Mouse (Mus musculus) midbrain, embryonic 12.5 days (tissue): ENCODE data around the gene Lrrc1. TPM values are rescaled to one million over a fixed set of nuclear protein-coding genes. Genes with fewer than 3 reads are reported as not detected.
A peak's percentile ranks its signal among the peaks of the same experiment; 100 is the strongest.

Experiments used
- ATAC-seq: fragments of 200-750 bp; cut with Nextera tagmentation; 2 replicates; pipeline ENCODE4 v1.8.0; 2017; ENCODE audit warnings: low read depth, moderate TSS enrichment, moderate library complexity; ENCODE audit not compliant: low FRiP score
- H3K27ac ChIP-seq: fragments of 300-500 bp; sonication (generic); replicated peaks from 2 replicates; pipeline ENCODE4 v1.5.1; 2016; ENCODE audit warnings: mild to moderate bottlenecking
- H3K27me3 ChIP-seq: fragments of 300-500 bp; sonication (generic); 2 replicates; pipeline ENCODE4 v1.6.1; 2016; ENCODE audit warnings: mild to moderate bottlenecking
- H3K36me3 ChIP-seq: fragments of 300-500 bp; sonication (generic); 2 replicates; pipeline ENCODE4 v1.6.1; 2016
- H3K4me1 ChIP-seq: fragments of 300-500 bp; sonication (generic); 2 replicates; pipeline ENCODE4 v1.6.1; 2016
- H3K4me2 ChIP-seq: fragments of 300-500 bp; sonication (generic); replicated peaks from 2 replicates; pipeline ENCODE4 v1.6.1; 2016; ENCODE audit warnings: mild to moderate bottlenecking, moderate library complexity
- H3K4me3 ChIP-seq: fragments of 300-500 bp; sonication (generic); 2 replicates; pipeline ENCODE4 v1.5.1; 2016; ENCODE audit warnings: mild to moderate bottlenecking
- H3K9ac ChIP-seq: fragments of 300-500 bp; sonication (generic); replicated peaks from 2 replicates; pipeline ENCODE4 v1.6.1; 2016; ENCODE audit warnings: mild to moderate bottlenecking, moderate library complexity
- H3K9me3 ChIP-seq: fragments of 300-500 bp; sonication (generic); 2 replicates; pipeline ENCODE4 v1.6.1; 2016; ENCODE audit warnings: mild to moderate bottlenecking
- WGBS: fragments of 180-500 bp; shearing (Covaris S2); methylation state at CpG from one replicate; pipeline ENCODE4 v1.1.7; 2016; 5-methylcytosine and 5-hydroxymethylcytosine counted together
- polyA plus RNA-seq: library from polyadenylated mRNA; unstranded; fragments of >200 nt; fragmentation: Nextera tagmentation; extraction: Ambion mirVana; gene quantifications from 2 replicates; pipeline ENCODE4 v1.2.1, GENCODE M21; 2016

Gene Lrrc1
- polyA plus RNA-seq, 1 experiment from 2014 or later, result 6.9 TPM

GRCm38 (mm10) chr9:77494307-77494706 lies 50.4 kb downstream of the Lrrc1 start:
- no peak for ATAC-seq
- no peaks in the 10 kb centered on the region for H3K9me3 ChIP-seq
- no peaks in the 10 kb centered on the region for H3K36me3 ChIP-seq
- H3K27me3 ChIP-seq, result peaks cover 49% of the 10 kb centered on the region
- no peak overlapping the region for H3K27ac ChIP-seq
- peaks cover 27% of the 10 kb centered on the region for H3K4me1 ChIP-seq
- 93% methylated on average over 7 of the region's 7 CpGs for WGBS
- H3K4me2 ChIP-seq, result no peak overlapping the region
- H3K4me3 ChIP-seq, result no peak overlapping the region
- H3K9ac ChIP-seq, result no peak overlapping the region

- Histone ChIP-seq H3K4me3 (no peak overlapping the region), H3K4me1 (no peaks in the 10 kb centered on the region), H3K9me3 (no peaks in the 10 kb centered on the region), H3K27ac (no peak overlapping the region), H3K9ac (no peak overlapping the region), H3K36me3 (no peaks in the 10 kb centered on the region), H3K27me3 (peaks cover 17% of the 10 kb centered on the region), H3K4me2 (no peak overlapping the region)
- WGBS, result 90% methylated on average over 11 of the region's 11 CpGs
- ATAC-seq, result no peak
These were observed 56.1 kb downstream of the Lrrc1 start for GRCm38 (mm10) chr9:77488611-77489010.

- no peak overlapping the region for H3K9ac ChIP-seq
These were observed 57.2 kb downstream of the Lrrc1 start for GRCm38 (mm10) chr9:77487427-77487826.

DNA sequence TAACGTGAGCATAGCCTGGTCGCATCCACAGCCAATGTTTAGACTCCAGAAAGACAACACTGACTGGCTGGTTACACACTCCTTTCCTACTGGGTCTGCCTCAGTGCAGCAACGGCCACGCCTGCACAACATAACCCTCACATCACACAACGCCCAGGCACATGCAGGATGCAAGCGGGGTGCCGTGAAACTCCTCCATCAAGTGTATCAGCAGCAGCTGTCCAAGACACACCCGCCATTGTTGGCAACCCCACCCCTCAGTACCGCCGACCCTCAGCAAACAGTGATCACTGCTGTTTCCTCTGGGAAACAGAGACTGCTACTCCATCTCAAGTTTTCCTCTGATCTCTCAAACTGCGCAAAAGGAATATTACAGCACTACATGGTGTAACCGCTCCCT lies 58.8 kb downstream of the Lrrc1 start:
- Histone ChIP-seq H3K9ac (no peak overlapping the region), H3K4me2 (no peak overlapping the region), H3K9me3 (no peaks in the 10 kb centered on the region), H3K4me1 (peaks cover 11% of the 10 kb centered on the region), H3K27ac (no peak overlapping the region), H3K36me3 (no peaks in the 10 kb centered on the region), H3K27me3 (peaks cover 9% of the 10 kb centered on the region; the same call in 1 of the 2 replicates), H3K4me3 (no peak overlapping the region)
- no peak for ATAC-seq
- 88% methylated on average over 12 of the region's 12 CpGs for WGBS

More at GRCm38 (mm10) chr9:77487427-77487826, 57.2 kb downstream of the Lrrc1 start:
- no peak overlapping the region for H3K27ac ChIP-seq
- 91% methylated on average over 7 of the region's 7 CpGs for WGBS
- H3K4me2 ChIP-seq, result no peak overlapping the region
- no peak overlapping the region for H3K4me3 ChIP-seq
- H3K36me3 ChIP-seq, result no peaks in the 10 kb centered on the region
- peaks cover 11% of the 10 kb centered on the region for H3K27me3 ChIP-seq
- H3K9me3 ChIP-seq, result no peaks in the 10 kb centered on the region
- 0 out of 2 replicates have a peak, but pooled peaks cover under 1% of the 10 kb centered on the region for H3K4me1 ChIP-seq
- no peak for ATAC-seq

DNA sequence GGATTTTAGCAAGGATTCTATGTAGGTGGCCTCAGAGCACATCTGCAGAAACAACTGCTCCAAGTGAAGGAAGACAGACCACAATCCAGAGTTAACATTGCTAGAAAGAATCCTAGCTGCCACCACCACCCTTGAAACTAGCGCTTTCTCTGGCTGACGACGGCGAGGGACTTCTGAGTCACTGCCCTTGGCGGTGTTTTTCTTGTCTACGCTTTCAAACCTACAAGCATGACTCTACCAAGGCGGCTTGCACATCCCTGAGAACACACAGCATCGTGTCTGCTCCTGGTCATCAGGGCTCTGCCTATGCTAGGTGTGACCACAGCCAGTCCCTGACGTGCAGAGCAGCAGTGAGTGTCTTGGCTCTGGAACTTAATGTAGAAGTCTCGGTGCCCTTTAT lies 59.9 kb downstream of the Lrrc1 start:
- ATAC-seq, result no peak
- no peak overlapping the region for H3K27ac ChIP-seq
- H3K36me3 ChIP-seq, result no peaks in the 10 kb centered on the region
- H3K4me1 ChIP-seq, result peaks cover 22% of the 10 kb centered on the region
- no peak overlapping the region for H3K4me3 ChIP-seq
- H3K9ac ChIP-seq, result no peak overlapping the region
- H3K4me2 ChIP-seq, result no peak overlapping the region
- H3K9me3 ChIP-seq, result no peaks in the 10 kb centered on the region
- 92% methylated on average over 10 of the region's 10 CpGs for WGBS
- H3K27me3 ChIP-seq, result peaks cover 8% of the 10 kb centered on the region; the same call in 1 of the 2 replicates

DNA sequence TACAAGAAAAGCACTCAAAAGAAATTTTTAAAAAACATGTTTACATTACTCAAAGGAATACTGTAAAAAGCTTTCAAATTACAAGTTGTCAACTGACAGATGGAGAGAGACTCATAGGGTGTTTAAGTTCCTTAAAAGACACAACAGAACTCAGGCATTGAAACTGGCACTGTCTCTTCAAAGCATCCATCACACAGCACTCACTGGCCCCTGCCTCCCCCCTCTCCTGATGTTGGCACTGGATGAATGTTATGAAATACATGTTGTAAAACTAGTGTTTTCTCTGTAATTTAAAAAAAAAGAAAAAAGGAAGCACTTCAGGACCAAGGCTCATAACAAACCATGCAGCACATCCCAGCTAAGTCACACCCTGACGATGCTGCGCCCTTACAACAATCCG lies 61.1 kb downstream of the Lrrc1 start:
- no peak for ATAC-seq

GRCm38 (mm10) chr9:77482281-77482680 lies 62.4 kb downstream of the Lrrc1 start:
- Histone ChIP-seq H3K9me3 (no peaks in the 10 kb centered on the region), H3K27me3 (peaks cover 6% of the 10 kb centered on the region; the same call in 1 of the 2 replicates), H3K9ac (no peak overlapping the region), H3K4me1 (peaks cover 41% of the 10 kb centered on the region), H3K4me2 (no peak overlapping the region), H3K27ac (no peak overlapping the region), H3K36me3 (no peaks in the 10 kb centered on the region), H3K4me3 (no peak overlapping the region)
- peak; percentile 27; the same call in 1 of the 2 replicates for ATAC-seq
- WGBS, result 69% methylated on average over 5 of the region's 5 CpGs

More for the DNA sequence above, 61.1 kb downstream of the Lrrc1 start:
- no peak overlapping the region for H3K27ac ChIP-seq
- no peaks in the 10 kb centered on the region for H3K36me3 ChIP-seq
- H3K9ac ChIP-seq, result no peak overlapping the region
- no peak overlapping the region for H3K4me3 ChIP-seq
- WGBS, result 94% methylated on average over 3 of the region's 3 CpGs
- H3K9me3 ChIP-seq, result no peaks in the 10 kb centered on the region
- no peak overlapping the region for H3K4me2 ChIP-seq
- peaks cover 10% of the 10 kb centered on the region; the same call in 1 of the 2 replicates for H3K27me3 ChIP-seq
- H3K4me1 ChIP-seq, result peaks cover 33% of the 10 kb centered on the region

GRCm38 (mm10) chr9:77481380-77481779 lies 63.3 kb downstream of the Lrrc1 start:
- Histone ChIP-seq H3K4me1 (peaks cover 46% of the 10 kb centered on the region), H3K9ac (no peak overlapping the region), H3K9me3 (no peaks in the 10 kb centered on the region), H3K4me3 (no peak overlapping the region), H3K36me3 (no peaks in the 10 kb centered on the region), H3K27me3 (peaks cover 6% of the 10 kb centered on the region; the same call in 1 of the 2 replicates), H3K27ac (no peak overlapping the region), H3K4me2 (no peak overlapping the region)
- WGBS, result 66% methylated on average over 7 of the region's 7 CpGs
- ATAC-seq, result no peak

DNA sequence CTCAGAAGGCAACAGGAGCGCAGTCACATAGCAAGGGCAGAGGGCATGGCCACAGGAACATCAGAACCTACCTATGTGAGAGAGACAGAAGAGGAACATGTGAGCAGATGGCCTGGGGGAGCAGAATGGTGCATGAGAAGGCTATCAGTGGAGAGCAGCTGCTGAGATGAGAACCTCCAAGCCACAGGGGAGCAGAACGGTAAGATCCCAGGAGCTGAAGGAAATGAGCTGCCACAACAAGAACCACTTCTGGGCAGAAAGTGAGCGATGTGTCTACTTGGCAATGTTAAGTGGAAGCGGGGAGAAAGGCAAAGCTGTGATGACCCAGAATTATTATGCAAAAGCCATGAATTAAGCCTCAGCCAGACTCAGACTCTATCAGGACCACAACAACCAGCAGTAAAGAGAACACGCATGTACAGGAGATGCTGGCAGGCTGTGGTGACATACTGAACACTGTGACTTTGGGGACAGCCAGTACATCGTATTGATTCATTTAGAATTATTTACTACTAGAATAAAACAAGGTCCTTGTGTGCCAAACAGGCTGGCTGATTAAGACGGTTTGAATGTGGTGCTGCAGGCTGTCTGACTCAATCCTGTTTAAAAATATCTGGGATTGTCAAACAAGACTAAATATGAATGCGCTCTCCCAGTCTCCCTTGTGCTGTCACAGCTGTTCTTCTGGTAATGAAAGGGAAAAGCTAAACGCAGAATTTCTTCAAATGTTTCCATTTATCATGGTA lies 63.9 kb downstream of the Lrrc1 start:
- H3K4me3 ChIP-seq, result no peak overlapping the region
- no peaks in the 10 kb centered on the region for H3K36me3 ChIP-seq
- no peak overlapping the region for H3K27ac ChIP-seq
- ATAC-seq, result 0 out of 2 replicates have a peak, but pooled peaks have one; percentile 42
- 73% methylated on average over 9 of the region's 9 CpGs for WGBS
- H3K27me3 ChIP-seq, result peaks cover 6% of the 10 kb centered on the region; the same call in 1 of the 2 replicates
- no peak overlapping the region for H3K4me2 ChIP-seq
- H3K9me3 ChIP-seq, result no peaks in the 10 kb centered on the region
- H3K9ac ChIP-seq, result no peak overlapping the region
- H3K4me1 ChIP-seq, result peaks cover 46% of the 10 kb centered on the region

DNA sequence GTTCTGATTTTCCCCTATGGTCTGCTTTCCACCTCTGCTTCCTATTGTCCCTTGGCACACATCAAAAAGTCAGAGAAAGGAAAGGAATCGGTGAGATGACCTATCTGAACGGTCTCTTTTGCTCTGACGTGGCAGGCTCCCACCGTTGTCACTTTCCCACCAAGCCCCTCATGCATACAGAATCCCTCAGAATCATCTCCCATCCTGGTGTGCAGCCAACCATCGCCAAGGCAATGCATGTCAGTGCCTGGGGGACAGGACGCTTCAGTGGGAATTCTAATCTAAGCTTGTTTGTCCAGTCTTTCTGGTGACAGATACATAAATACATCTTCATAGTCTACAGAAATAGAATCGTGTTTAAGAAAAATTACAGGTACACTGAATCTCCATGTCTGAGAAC lies 64.7 kb downstream of the Lrrc1 start:
- WGBS, result 60% methylated on average over 7 of the region's 7 CpGs
- no peak for ATAC-seq
- H3K4me2 ChIP-seq, result no peak overlapping the region
- H3K4me1 ChIP-seq, result peaks cover 46% of the 10 kb centered on the region
- peaks cover 6% of the 10 kb centered on the region; the same call in 1 of the 2 replicates for H3K27me3 ChIP-seq
- H3K4me3 ChIP-seq, result no peak overlapping the region
- H3K27ac ChIP-seq, result no peak overlapping the region
- H3K36me3 ChIP-seq, result no peaks in the 10 kb centered on the region
- H3K9me3 ChIP-seq, result no peaks in the 10 kb centered on the region
- H3K9ac ChIP-seq, result no peak overlapping the region

GRCm38 (mm10) chr9:77478166-77478920 lies 66.3 kb downstream of the Lrrc1 start:
- ATAC-seq, result no peak
- H3K4me3 ChIP-seq, result no peak overlapping the region
- H3K4me1 ChIP-seq, result peaks cover 46% of the 10 kb centered on the region
- no peak overlapping the region for H3K9ac ChIP-seq
- H3K27me3 ChIP-seq, result peaks cover 6% of the 10 kb centered on the region; the same call in 1 of the 2 replicates
- no peak overlapping the region for H3K27ac ChIP-seq
- 49% methylated on average over 10 of the region's 10 CpGs for WGBS
- H3K9me3 ChIP-seq, result no peaks in the 10 kb centered on the region
- no peaks in the 10 kb centered on the region for H3K36me3 ChIP-seq
- H3K4me2 ChIP-seq, result no peak overlapping the region

DNA sequence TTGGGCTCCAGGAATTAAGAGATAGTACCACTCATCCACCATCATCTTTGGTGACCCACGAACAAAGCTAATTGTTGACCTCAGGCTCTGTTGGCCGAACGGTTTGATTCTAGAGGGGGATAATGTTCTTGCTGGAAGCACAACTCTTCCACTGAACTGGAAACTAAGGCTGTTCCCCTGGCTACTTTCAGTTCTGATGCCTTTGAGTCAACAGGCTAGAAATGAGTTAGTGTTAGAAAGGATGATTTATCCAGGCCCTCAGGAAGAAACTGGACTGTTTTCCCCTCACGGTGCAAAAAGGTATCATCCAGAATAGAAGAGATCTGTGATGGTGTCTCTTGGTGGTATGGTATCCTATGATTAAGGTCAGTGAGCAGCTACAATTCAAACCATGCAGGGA lies 70.1 kb downstream of the Lrrc1 start:
- no peak overlapping the region for H3K9ac ChIP-seq
- ATAC-seq, result no peak
- H3K27me3 ChIP-seq, result peaks cover 6% of the 10 kb centered on the region; the same call in 1 of the 2 replicates
- no peaks in the 10 kb centered on the region for H3K9me3 ChIP-seq
- H3K4me1 ChIP-seq, result peaks cover 31% of the 10 kb centered on the region; the same call in 1 of the 2 replicates
- H3K4me3 ChIP-seq, result no peak overlapping the region
- no peaks in the 10 kb centered on the region for H3K36me3 ChIP-seq
- no peak overlapping the region for H3K27ac ChIP-seq
- no peak overlapping the region for H3K4me2 ChIP-seq
- 80% methylated on average over 4 of the region's 4 CpGs for WGBS
